Mouse (Mus musculus) erythroblast, embryonic 14.5 days (primary cell): ENCODE results near the gene Pmel.

Experiments
- GATA1 ChIP-seq: IDR thresholded peaks from 2 replicates; pipeline ENCODE4 v1.6.1; 2012; ENCODE audit warnings: low read length, inconsistent platforms, mixed read lengths
- TAL1 ChIP-seq: IDR thresholded peaks from 3 replicates; pipeline ENCODE4 v1.6.1; 2012; ENCODE audit warnings: low read length, inconsistent platforms, mixed read lengths

GRCm38 (mm10) chr10:128705317-128705693, 1.3 kb downstream of the Pmel start:
- TF ChIP-seq GATA1 (no peak), TAL1 (no peak)
